7 mouse cellular contexts compared by ENCODE assay signal in the genomic region with DNA sequence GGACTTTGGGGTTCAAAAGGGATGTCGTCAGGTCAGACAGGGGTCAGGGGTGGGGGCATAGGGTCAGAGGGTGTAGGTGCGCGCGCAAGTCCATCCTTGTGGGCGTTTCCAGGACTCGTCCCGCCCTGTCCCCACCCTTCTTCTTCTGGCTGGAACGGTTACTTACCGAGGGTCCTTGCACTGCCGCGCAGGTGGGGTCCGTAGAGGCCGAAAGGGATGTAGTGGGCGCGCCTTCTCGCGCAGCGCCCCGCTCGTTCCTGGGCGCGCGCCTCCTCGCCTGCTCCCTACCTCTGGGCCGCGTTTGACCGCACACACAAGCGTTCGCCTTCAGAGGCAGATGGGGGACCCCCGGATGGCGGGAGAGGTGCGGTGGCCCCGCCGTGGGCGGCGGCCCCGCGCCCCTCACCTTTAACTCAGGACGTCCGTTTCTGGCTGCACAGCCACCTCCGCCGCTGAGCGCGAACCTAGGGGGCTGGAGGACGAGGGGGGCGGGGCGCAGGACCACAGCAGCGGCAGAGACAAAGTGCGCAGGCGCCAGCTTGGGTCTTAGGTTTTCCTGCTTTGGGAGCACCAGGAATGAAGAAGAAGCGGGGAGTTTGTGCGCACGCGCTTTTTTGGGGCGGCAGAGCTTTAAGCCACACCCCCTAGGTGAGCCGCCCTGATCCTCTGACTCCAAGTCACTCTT. TPM values are rescaled to one million over a fixed set of nuclear protein-coding genes. Genes with fewer than 3 reads are reported as not detected.
DNase-seq lines count a peak whose midpoint lies in the region; ATAC-seq and TF ChIP-seq lines count a peak whose summit lies in the region.

TSS of gene Ccdc120 (minus strand) at position 474 of the 685 bp plus-strand sequence.

- DNase-seq in Muller cell, postnatal 12 days (ENCODE audit: inconsistent ontology term): peak; percentile 82
- DNase-seq in heart, postnatal 36 days: peak; percentile 53
- peak; percentile 55 to 73 for DNase-seq in layer of hippocampus, adult 8-10 months (ENCODE audit: low spot score in 2 of 2)
- peak; percentile 57 for DNase-seq in retina, postnatal 7 days (ENCODE audit: low read depth, low spot score)

- intact Hi-C loops in heart, postnatal 36 days (cut with DNase I): loop anchor here (5.0 kb wide), 1 partner anchor 42 kb away; no protein-coding TSS in a partner anchor

- peak within 1 kb of the TSS; percentile 71 for H3K4me3 ChIP-seq in bone marrow macrophage, adult 2 months (ENCODE audit: insufficient read depth, low read length)
- peak within 1 kb of the TSS; percentile 69 for H3K4me3 ChIP-seq in lung, embryonic 16.5 days (ENCODE audit: low read length)

- no peaks in the 10 kb centered on the region for H3K9me3 ChIP-seq in lung, embryonic 16.5 days (ENCODE audit: control insufficient read depth, low read length)

- no peaks in the 10 kb centered on the region for H3K36me3 ChIP-seq in lung, embryonic 16.5 days (ENCODE audit: control insufficient read depth, insufficient read depth, low read length)

- H3K9ac ChIP-seq in lung, embryonic 16.5 days (ENCODE audit: low read length): peak within 1 kb of the TSS; percentile 75

- TF ChIP-seq CTCF in bone marrow macrophage, adult 2 months (IDR thresholded peaks at IDR 0.05; ENCODE audit: low read depth, low read length): no peak

- H3K27ac ChIP-seq in bone marrow macrophage, adult 2 months (ENCODE audit: insufficient read depth, low read depth, low read length): no peak within 1 kb of the TSS
- H3K27ac ChIP-seq in lung, embryonic 16.5 days (ENCODE audit: low read length): no peak within 1 kb of the TSS

- ATAC-seq in erythroid progenitor cell, adult 5-6 weeks (replicated peaks; ENCODE audit: low FRiP score, poor library complexity, severe bottlenecking): 0 out of 2 replicates have a peak, but pooled peaks have one; percentile 19
- ATAC-seq in lung, embryonic 16.5 days (ENCODE audit: low read depth): peak; percentile 84

- H3K4me2 ChIP-seq in lung, embryonic 16.5 days (ENCODE audit: low read depth, low read length): peak within 1 kb of the TSS; percentile 60

- peaks cover 2% of the 10 kb centered on the region; the same call in 1 of the 2 replicates for H3K4me1 ChIP-seq in bone marrow macrophage, adult 2 months (ENCODE audit: control insufficient read depth, insufficient read depth, low read length)
- 0 out of 2 replicates have a peak, but pooled peaks cover 2% of the 10 kb centered on the region for H3K4me1 ChIP-seq in lung, embryonic 16.5 days (replicated peaks; ENCODE audit: control insufficient read depth, insufficient read depth, low read length)

- H3K27me3 ChIP-seq in lung, embryonic 16.5 days (ENCODE audit: control insufficient read depth, insufficient read depth, low read depth, low read length): no peaks in the 10 kb centered on the region

- 11% methylated on average over 40 of the region's 56 CpGs for WGBS in lung, embryonic 16.5 days

- no peak for TF ChIP-seq POLR2A in bone marrow macrophage, adult 2 months (IDR thresholded peaks at IDR 0.05; ENCODE audit: borderline replicate concordance, low read depth, low read length)

RNA-seq across cellular contexts. Expression of gene Ccdc120, which starts in this region (rescaled TPM):
- polyA plus RNA-seq in bone marrow macrophage, adult 2 months (2012; ENCODE audit: insufficient read depth, insufficient read length, missing spikeins): 0.75 and 1.9 TPM in 2 replicates
- not detected in 2 replicates for total RNA-seq in erythroid progenitor cell, adult 5-6 weeks (2015; ENCODE audit: low replicate concordance)
- not detected in 2 replicates for total RNA-seq in erythroid progenitor cell, adult 5-6 weeks (2017; ENCODE audit: low replicate concordance)
- total RNA-seq in heart, postnatal 36 days (2021): 1 to 10 TPM in 1 of 2 experiments, under 1 TPM in 1; 0.42 to 1.8 TPM
- 10 to 100 TPM; 12.4 to 21.4 (median 17.2) TPM for total RNA-seq in layer of hippocampus, adult 8-10 months (2022)
- 25.1 and 27.0 TPM in 2 replicates for polyA plus RNA-seq in lung, embryonic 16.5 days (2015; fragmentation: Nextera tagmentation; extraction: Ambion mirVana)

Comparison
In these comparisons a context has a peak if more than half of its experiments do, and no peak if none do; other contexts are left out.
1. RNA of gene Ccdc120 (total RNA-seq): 12.4 to 21.4 TPM in layer of hippocampus, adult 8-10 months; 0.42 to 1.8 TPM in heart, postnatal 36 days and not detected in erythroid progenitor cell, adult 5-6 weeks; every median in the first group is over 4 times any median in the second.
2. Peak in ATAC-seq in erythroid progenitor cell, adult 5-6 weeks; RNA of the gene not detected or under 1 TPM.
3. Peak in every context shown above with its lines, with median percentiles within 50 percentile points of each other: DNase-seq.